Mouse (Mus musculus): ENCODE results near the gene Acadm.

DNA sequence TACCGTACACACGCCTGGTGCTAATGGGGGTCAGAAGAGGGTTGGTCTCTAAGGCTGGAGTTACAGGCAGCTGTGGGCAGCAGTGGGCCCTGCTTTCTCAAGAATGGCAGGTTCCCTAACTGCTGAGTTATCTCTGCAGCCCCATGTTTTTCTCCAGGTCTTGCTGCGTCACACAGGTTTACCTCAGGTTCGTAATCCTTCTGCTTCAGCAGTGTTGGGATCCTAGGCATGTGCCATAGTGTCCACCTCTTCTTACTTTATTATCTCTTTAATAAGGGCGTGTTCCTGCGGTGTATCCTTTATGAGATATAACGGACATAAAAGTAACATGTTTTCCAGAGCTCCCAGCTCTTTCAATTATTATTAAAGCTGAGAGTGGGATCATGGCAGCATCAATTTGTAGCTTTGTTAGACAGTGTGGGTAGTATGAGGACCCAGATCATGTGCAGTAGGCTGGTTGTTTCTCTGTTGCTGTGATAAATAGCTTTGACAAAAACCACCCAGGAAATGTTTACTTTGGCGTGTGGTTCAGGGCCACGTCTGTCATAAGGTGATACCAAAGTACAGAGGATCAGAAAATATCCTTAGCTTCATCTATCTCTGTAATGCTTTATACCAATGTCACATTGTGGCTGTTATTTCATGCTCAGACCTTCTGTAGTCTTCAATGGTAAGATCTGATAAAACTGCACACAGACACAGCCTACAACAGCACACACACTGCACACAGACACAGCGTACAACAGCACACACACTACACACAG is 23.1 kb downstream of the Acadm start:
- no peak for TF ChIP-seq CTCF (IDR thresholded peaks at IDR 0.05; ENCODE audit: borderline replicate concordance, extremely low read depth, insufficient read depth, insufficient read length)
- TF ChIP-seq POLR2A (IDR thresholded peaks at IDR 0.05; ENCODE audit: borderline replicate concordance, extremely low read depth, insufficient read depth, insufficient read length, poor library complexity, severe bottlenecking) = no peak

Measured in brain, embryonic 14.5 days (tissue).